In genomic region chr7:81554369-81554768, GRCm38 (mm10) we compare ENCODE assay signal across 10 mouse cellular contexts. TPM values are rescaled to one million over a fixed set of nuclear protein-coding genes. Genes with fewer than 3 reads are reported as not detected.
DNase-seq lines count a peak whose midpoint lies in the region; ATAC-seq and TF ChIP-seq lines count a peak whose summit lies in the region.
"Had no signal": no experiment of that assay in that cellular context is flagged by ENCODE, and none has a peak within 500 bp of the region (broad histone marks: within the 10 kb centered on the region; RNA-seq: fewer than 3 reads in every experiment).

No protein-coding gene starts in this region.

- 82% methylated on average over 2 of the region's 2 CpGs for WGBS in lung, adult 2 months
- 78% methylated on average over 2 of the region's 2 CpGs for whole genome bisulfite sequencing in heart, embryonic 12.5 days

- peaks cover 62% of the 10 kb centered on the region for H3K36me3 ChIP-seq in heart, embryonic 12.5 days
- H3K36me3 ChIP-seq: neural tube, embryonic 13.5 days had no signal

- no peak for ATAC-seq in cerebellum, adult (ENCODE audit: insufficient number of reproducible peaks, low FRiP score, low TSS enrichment)
- peak; percentile 81 for ATAC-seq in megakaryocyte progenitor cell, adult 5-6 weeks (replicated peaks; ENCODE audit: poor library complexity)
- no peak for ATAC-seq in heart, embryonic 12.5 days (ENCODE audit: insufficient number of reproducible peaks, low FRiP score)

- H3K4me1 ChIP-seq in lung, adult 2 months (ENCODE audit: control insufficient read depth, insufficient read depth, low read length), result no peaks in the 10 kb centered on the region
- no peaks in the 10 kb centered on the region for H3K4me1 ChIP-seq in cortical plate, adult 2 months (ENCODE audit: control insufficient read depth, insufficient read depth, low read length)
- peaks cover 10% of the 10 kb centered on the region for H3K4me1 ChIP-seq in heart, embryonic 12.5 days (replicated peaks)
- H3K4me1 ChIP-seq: neural tube, embryonic 13.5 days had no signal

- TF ChIP-seq POLR2A in lung, adult 2 months (IDR thresholded peaks at IDR 0.05; ENCODE audit: borderline replicate concordance, extremely low read depth, low read depth, low read length), result no peak
- TF ChIP-seq POLR2A in cortical plate, adult 2 months (IDR thresholded peaks at IDR 0.05; ENCODE audit: extremely low read depth, insufficient read depth, low read length), result no peak

- H3K27ac ChIP-seq in cortical plate, adult 2 months (ENCODE audit: insufficient read depth, low read length), result no peak overlapping the region
- H3K27ac ChIP-seq in heart, embryonic 12.5 days (ENCODE audit: poor library complexity, severe bottlenecking), result no peak overlapping the region
- H3K27ac ChIP-seq: neural tube, embryonic 13.5 days had no signal

- peak; percentile 73 to 79 for DNase-seq in cerebellum, postnatal 10 days
- peak; percentile 34 for DNase-seq in lung, adult 2 months
- DNase-seq in lung, postnatal 25 days (ENCODE audit: low spot score), result no peak
- no peak for DNase-seq in ovary, postnatal 36 days (ENCODE audit: low spot score)

- H3K27me3 ChIP-seq in heart, embryonic 12.5 days (replicated peaks), result no peaks in the 10 kb centered on the region
- H3K27me3 ChIP-seq: neural tube, embryonic 13.5 days had no signal

- peak; percentile 35 for TF ChIP-seq CTCF in lung, adult 2 months (IDR thresholded peaks at IDR 0.05; ENCODE audit: insufficient read depth, low read length)
- TF ChIP-seq CTCF in cortical plate, adult 2 months (IDR thresholded peaks at IDR 0.05; ENCODE audit: extremely low read depth, insufficient read depth, low read length), result peak; percentile 23; the same call in 1 of the 2 replicates

- H3K4me3 ChIP-seq in lung, adult 2 months (replicated peaks; ENCODE audit: extremely low read depth, low read depth, low read length), result no peak overlapping the region
- H3K4me3 ChIP-seq in cortical plate, adult 2 months (ENCODE audit: insufficient read depth, low read length), result no peak overlapping the region
- no peak overlapping the region for H3K4me3 ChIP-seq in heart, embryonic 12.5 days
- H3K4me3 ChIP-seq: neural tube, embryonic 13.5 days had no signal

- no peak overlapping the region for H3K9ac ChIP-seq in heart, embryonic 12.5 days
- H3K9ac ChIP-seq: neural tube, embryonic 13.5 days had no signal

- H3K4me2 ChIP-seq in heart, embryonic 12.5 days, result no peak overlapping the region
- H3K4me2 ChIP-seq: neural tube, embryonic 13.5 days had no signal

- no peaks in the 10 kb centered on the region for H3K9me3 ChIP-seq in heart, embryonic 12.5 days (replicated peaks)
- H3K9me3 ChIP-seq: neural tube, embryonic 13.5 days had no signal

RNA-seq across cellular contexts. Expression of gene Fsd2, which starts 12.4 kb away (rescaled TPM):
- 1.0 and 2.7 TPM in 2 replicates for polyA plus RNA-seq in lung, adult 2 months (2012; rRNA removed)
- polyA plus RNA-seq in cortical plate, adult 2 months (2012; rRNA removed), result 0.11 and 0.13 TPM in 2 replicates
- 0.17 TPM in 1 of 2 replicates, not detected in the other for total RNA-seq in megakaryocyte progenitor cell, adult 5-6 weeks (2015)
- total RNA-seq in megakaryocyte progenitor cell, adult 5-6 weeks (2017), result 0.04 and 0.27 TPM in 2 replicates
- polyA plus RNA-seq in heart, embryonic 12.5 days (2016; fragmentation: Nextera tagmentation; extraction: Ambion mirVana), result 65.0 and 65.8 TPM in 2 replicates

RNA-seq across cellular contexts. Expression of gene Whamm, which starts 16.7 kb away (rescaled TPM):
- 24.8 and 28.2 TPM in 2 replicates for polyA plus RNA-seq in lung, adult 2 months (2012; rRNA removed)
- polyA plus RNA-seq in cortical plate, adult 2 months (2012; rRNA removed), result 19.9 and 22.3 TPM in 2 replicates
- 12.3 and 13.4 TPM in 2 replicates for total RNA-seq in megakaryocyte progenitor cell, adult 5-6 weeks (2015)
- total RNA-seq in megakaryocyte progenitor cell, adult 5-6 weeks (2017), result 17.5 and 18.6 TPM in 2 replicates
- 6.9 and 7.6 TPM in 2 replicates for polyA plus RNA-seq in heart, embryonic 12.5 days (2016; fragmentation: Nextera tagmentation; extraction: Ambion mirVana)

RNA-seq across cellular contexts. Expression of gene BC048679, which starts 56.3 kb away (rescaled TPM):
- polyA plus RNA-seq in lung, adult 2 months (2012; rRNA removed), result not detected in 2 replicates
- polyA plus RNA-seq in cortical plate, adult 2 months (2012; rRNA removed), result not detected in 2 replicates
- total RNA-seq in megakaryocyte progenitor cell, adult 5-6 weeks (2015), result not detected in 2 replicates
- total RNA-seq in megakaryocyte progenitor cell, adult 5-6 weeks (2017), result not detected in 2 replicates
- not detected in 2 replicates for polyA plus RNA-seq in heart, embryonic 12.5 days (2016; fragmentation: Nextera tagmentation; extraction: Ambion mirVana)
- total RNA-seq: heart, postnatal 36 days had no signal
- polyA plus RNA-seq: neural tube, embryonic 13.5 days had no signal

Comparison
In these comparisons a context has a peak if more than half of its experiments do, and no peak if none do; other contexts are left out.
1. DNase-seq: peak in cerebellum, postnatal 10 days (2 of 2) and lung, adult 2 months (single experiment); none in lung, postnatal 25 days (single experiment) and ovary, postnatal 36 days (single experiment).
2. RNA of gene Fsd2, which starts 12.4 kb away (polyA plus RNA-seq): 65.0 to 65.8 TPM in heart, embryonic 12.5 days; 1.0 to 2.7 TPM in lung, adult 2 months and 0.11 to 0.13 TPM in cortical plate, adult 2 months; every median in the first group is over 10 times any median in the second.